12 mouse cellular contexts compared by ENCODE assay signal in the genomic region with DNA sequence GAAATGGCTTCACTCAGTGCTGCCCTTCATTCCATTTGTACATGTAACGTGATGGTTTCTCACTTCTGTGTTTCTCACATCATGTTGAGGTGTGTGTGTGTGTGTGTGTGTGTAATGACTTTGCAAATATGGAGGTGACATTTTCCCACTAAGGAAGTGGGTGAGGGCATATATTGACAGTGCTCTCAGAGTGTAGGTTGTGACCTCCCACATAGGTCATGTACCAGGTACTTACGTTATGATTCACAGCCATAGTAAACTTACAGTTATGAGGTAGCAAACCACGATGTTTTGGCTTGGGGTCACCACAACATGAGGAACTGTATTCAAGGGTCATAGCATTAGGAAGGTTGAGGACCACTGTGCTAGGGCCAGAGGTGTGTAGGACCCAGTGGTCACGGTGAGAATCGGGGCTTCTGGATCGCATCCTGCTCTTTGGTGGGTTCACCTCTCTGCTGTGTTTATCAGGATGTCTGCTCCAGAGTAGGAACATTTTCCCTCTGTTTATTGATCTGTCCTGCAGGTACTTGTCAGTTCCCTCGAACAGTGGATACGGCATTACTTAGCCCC.
"Had no signal": no experiment of that assay in that cellular context is flagged by ENCODE, and none has a peak within 500 bp of the region (broad histone marks: within the 10 kb centered on the region; RNA-seq: fewer than 3 reads in every experiment).

No protein-coding gene starts in this region.

- ATAC-seq: liver, postnatal 0 days; midbrain, embryonic 16.5 days had no signal

- DNase-seq: liver, postnatal 0 days; lung, embryonic 14.5 days; lung, postnatal 10 days; lung, postnatal 4 days; midbrain, embryonic 14.5 days; retina, postnatal 1 day; right cerebral cortex, adult 18-20 months; spleen, adult 18-20 months; thymus, adult 18-20 months; thymus, postnatal 25 days; thymus, postnatal 4 days had no signal
